Mouse (Mus musculus) retina, embryonic 14.5 days (tissue): ENCODE data around the gene Ndrg3.

ENCODE experiments used
- DNase-seq: peaks from one replicate; pipeline ENCODE4 v3.0.0-alpha.2; 2015; ENCODE audit warnings: low spot score

Gene Ndrg3

DNA sequence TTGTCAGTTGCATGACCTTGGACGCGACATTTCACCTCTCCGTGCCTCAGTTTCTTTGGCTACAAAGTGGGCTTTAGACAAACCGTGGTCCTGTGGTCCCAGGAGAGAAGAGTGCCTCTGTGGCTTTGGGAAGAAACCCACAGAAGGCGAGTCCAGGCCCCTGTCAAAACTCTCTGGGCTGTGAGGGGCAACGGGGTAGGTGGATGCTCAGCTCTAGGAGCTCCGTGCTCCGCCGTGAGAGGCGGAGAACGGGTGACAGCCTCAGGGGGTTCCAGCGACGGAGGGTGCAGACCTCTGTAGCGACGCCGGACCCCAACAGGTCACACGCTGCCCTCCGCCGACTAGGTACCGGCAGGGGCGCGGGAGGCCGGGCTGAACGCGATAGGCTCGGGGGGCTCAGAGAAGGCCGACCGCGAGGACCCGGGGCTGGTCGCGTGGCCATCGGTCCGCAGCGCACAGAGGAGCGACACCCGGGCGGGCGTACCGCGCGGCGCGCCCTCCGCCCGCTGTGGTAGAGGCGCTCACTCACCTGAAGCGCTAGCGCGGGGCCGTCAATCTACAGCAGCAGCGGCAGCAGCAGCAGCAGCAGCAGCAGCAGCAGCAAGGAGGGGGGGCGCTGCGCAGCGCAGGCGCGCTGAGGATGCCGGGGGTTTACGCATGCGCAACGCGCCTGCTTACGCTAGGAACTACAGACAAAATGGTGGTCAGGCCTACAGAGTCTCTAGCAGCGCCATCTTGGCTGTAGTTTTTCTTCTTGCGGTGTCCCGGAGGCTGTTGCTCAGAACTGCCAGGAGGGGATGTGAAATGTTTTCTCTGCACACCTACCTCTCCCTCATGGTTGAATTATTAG is at the start of gene Ndrg3:
Ndrg3 (minus strand) TSS at position 587 of the 850 bp plus-strand sequence.
- peak; percentile 99 for DNase-seq

DNA sequence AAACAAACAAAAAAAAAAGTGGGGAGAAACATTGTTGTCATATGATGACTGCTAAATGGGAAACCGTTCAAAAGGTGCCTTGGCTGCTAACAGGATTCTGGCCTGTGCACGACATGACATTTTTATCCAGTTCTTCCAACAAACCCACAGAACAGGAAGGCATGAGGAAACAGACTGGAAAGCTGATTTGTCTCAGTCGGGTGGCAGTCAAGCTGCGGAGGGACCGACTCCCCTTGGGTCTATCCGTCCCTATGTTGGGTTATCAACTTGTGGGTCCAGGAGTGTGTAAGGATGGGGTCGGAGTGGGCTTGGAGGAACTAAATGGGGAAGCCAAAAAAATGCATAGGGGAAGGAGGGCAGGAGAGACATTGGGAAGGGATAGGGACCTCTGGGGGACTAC is 49.6 kb upstream of the Ndrg3 start:
- no peak for DNase-seq

DNA sequence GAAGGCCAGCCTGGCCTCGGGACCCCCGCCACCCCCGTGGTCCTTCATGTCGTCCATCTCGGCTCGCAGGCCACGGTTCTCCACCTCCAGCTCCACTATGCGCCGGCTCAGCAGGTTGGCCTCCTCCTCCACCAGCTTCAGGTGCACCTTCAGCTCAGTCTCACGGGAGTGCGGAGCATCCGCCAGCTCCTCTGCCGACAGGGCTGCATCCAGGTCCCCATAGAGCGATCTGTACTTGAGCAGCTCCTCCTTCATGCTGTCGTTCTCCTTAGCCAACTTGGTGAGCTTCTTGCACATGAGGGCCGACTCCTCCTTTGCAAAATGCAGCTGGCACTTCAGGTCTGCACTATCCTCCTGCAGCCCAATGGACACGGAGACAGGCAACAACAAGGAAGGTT is 48.8 kb upstream of the Ndrg3 start:
- DNase-seq, result no peak

DNA sequence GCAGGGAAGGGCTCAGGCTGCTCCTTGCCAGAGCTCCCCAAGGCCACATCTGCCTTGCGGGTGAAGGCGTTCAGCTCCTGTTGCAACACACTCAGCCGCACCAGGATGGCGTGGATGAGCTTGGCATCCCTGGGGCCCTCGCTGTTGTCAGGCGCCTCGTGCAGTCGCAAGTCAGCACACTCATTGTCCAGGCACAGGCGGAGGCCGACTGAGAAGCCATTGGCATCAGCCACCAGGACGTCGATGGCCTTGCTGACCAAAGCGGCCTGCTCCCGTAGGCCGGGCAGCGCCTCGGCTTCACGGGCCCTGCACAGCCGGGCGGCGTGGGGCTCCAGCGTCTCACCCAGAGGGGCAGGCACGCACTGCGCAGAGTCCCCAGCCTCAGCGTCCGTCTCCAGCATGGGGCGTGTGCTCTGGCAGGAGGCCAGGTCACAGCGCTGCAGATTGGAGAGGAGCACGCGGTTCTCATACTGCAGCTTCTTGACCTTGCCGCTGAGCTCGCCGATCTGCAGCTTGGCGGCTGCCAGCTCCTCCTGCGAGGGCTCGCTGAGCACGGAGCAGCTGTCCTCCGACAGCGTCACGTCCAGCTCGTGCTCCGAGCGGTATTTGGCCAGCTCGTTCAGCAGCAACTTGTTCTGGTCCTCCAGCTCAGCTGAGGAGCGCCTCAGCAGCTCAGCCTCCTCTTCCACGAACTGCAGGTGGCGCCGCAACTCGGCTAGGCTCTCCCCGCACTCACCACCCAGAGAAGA is 48.2 kb upstream of the Ndrg3 start:
- no peak for DNase-seq

DNA sequence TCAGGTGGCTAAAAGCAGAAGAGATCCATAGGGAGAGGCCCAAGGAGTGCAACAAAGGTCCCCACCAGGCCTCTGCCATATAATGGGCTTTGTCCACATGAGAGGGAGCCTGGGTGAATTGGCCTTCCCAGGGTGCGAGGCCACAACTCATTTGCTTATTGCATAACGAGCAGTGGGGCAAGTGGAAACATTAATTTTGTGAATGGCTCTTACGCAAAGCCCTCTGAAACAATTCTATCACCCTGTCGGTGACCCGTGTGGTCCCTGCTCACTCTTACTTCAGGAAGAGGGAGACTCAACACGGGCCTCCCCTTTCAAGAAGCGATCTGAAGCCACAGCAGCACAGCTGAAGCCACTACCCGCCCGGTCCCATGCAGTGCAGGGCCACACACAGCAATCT is 45.4 kb upstream of the Ndrg3 start:
- no peak for DNase-seq

DNA sequence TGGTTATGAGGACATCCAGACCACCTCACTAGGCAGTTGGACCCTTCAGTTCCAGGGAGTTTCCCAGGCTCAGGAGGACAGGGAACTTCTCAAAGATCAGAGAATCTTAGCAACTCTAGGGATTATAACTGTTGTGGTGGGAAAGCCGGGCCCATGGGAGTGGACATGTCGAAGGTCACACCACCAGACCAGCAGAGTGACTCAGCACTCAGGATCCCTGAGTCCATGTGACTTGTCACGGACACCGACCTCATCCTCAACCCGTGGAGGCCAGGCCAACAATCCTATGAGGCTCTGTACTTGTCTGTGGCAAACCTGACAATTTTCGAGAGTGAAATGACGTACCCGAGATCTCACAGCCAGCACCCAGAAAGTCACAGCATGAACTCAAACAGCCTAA is 44.5 kb upstream of the Ndrg3 start:
- DNase-seq, result no peak

DNA sequence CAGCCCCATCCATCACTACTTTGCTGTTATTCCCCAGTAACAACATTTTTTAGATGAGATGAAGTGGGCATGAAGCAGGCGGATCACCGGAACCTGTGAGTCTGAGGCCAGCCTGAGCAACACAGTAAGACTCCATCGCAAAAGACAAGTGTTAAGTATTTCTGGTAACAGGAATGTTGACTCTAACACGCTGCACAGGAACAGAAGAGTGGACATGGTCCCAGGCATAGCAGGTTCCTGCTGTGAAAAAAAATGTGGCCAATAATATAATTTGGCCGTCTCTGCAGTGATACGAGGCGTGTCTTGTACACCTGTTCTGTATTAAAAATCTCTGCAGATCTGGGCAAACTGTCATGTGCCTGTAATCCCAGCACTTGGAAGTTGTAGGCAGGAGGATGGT is 43.5 kb upstream of the Ndrg3 start:
- no peak for DNase-seq

DNA sequence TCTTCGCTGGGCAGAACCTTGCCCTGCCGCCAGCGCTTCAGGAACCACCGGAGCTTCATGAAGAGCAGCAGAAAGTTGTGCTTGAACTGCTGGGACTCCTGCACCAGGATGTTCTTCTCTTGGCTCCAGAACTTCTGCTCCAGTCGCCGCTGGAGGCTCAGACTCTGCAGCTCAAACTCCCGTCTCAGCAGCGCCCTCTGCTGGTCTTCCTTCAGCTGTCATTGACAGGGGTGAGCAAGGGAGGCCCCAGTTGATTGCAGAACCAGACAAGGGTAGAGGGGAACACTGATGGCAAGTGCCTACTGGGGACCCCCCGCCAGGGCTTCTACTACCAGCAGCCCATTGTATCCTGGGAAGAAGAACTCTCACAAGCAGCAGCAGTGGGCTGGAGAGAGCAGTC is 38.9 kb upstream of the Ndrg3 start:
- DNase-seq, result peak; percentile 92

DNA sequence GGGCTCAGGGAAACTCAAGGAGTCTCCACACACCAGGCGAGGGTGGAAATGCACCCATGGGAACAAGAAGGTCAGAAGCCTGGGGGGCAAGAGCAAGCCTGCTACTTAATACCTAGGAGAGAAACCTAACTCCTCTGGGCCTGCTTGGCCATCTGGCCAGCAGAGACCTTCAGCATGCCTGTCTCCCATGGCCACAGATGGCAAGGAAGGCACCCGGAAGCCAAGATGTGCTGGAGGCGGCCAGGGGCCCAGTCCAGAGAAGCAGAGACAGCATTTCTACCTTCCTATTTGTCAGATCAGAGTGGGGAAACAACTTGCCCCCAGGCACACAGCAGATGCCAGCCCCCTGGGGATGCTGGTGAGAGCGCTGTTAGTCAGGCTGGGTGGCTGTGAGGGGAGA is 36.4 kb upstream of the Ndrg3 start:
- no peak for DNase-seq

DNA sequence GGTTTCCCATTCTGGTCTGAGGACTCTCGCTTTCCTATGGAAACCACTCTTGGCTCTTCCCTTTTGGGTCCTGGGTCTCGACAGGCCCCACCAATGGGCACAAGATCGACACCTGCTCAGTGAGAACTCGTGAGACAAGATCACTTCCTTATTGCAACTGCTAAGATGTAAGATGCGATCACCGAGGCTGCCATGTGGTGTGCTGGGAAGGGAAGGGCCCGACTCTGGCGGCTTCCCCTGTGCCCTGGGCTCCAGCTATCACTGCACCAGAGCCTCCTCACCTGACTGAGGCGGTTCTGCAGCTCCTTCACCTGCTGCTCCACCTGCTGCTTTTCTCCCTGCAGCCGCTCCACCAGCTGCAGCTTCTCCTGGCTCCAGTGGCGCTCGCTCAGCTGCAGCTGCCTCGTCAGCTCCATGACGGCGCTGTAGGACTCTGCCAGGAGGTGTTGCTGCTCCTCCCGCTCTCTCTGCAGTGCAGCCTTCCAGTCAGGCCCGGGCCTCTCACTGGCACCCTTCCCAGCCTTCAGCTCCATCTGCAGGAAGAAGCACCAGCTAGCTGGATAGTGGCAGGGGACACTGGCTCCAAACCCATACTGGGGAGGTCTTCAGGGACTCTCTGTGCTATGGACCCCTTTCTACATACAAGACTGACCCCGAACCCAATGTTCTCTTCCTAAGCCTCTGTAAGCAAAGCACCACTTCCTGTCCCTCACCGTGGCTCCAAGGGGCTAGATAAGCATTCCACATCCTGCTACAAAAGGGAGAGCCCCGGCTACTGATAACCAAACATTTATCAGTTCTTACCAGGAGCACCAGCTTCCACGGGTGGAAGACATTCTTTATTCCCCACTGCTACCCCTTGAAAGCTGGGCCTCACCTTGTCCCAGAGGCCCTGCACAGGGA is 35.5 kb upstream of the Ndrg3 start:
- no peak for DNase-seq

DNA sequence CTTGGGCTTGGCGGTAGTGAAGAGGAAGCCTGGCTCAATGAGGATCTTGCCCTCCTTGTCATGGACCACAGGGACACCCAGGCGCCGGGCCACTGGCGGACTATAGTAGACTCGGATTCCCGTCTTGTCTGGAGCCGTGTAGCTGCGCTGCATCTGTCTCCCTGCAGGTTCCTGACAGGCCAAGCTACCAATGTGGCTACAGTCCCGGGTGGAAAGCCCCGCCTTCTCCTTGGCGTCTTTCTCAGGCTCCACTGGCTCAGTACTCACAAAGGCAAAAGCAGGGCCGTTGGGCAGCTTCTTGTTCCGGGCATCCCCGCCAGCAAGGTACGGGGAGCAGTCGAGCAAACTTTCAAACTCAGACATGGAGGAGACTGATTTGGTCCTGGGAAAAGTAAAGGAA is 29.3 kb upstream of the Ndrg3 start:
- no peak for DNase-seq

DNA sequence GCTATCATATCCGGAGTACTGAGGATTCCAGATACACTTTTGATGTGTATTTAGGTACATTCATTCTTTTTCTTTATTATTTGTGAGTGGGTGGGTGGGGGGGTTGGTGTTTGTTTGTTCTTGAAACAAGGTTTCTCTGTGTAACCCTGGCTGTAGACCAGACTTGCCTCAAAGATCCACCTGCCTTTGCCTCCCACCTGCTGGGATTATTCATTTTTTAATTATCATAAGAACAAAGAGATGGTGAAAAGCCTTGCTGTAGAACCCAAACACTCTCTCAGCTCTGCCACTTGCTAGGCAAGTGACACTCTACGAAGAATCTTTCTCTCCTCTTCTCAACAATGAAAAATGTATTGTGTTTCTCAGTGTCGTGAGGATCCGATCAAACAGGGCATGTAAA is 27.4 kb upstream of the Ndrg3 start:
- no peak for DNase-seq

DNA sequence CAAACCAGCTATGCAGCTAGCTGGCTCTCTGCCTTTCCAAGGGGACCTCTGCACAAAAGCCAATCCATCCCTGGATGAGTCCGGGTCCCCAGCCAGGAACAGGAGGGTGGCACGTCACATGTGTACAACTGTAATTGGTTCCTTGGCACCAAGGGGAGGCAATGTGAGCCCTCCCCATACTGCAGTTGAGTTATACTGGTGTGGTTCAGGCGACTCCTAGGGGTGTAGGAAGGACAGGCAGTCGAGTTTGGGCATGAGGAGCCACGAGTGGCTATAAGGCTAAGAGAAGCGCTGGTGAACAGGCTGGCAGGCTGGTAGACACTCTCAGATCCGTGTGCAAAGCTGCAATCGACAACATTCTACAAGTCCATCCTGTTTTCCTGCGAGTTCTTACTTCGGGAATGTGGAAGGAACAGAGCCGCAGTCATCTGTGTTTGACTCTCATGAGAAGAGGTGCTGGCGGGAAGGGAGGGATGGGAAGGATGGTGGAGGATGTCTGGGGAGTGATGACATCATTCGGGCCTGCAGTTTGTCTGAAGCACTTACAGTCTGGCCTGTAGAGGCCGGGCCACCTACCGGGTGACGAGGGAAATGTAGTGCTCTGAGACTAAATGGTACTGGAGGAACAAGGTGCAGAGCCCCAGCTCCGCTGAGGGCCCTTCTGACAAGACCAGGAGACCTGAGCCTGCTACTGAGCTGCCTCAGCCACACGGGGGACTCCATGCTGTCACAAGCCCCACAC is 24.8 kb upstream of the Ndrg3 start:
- DNase-seq, result no peak

DNA sequence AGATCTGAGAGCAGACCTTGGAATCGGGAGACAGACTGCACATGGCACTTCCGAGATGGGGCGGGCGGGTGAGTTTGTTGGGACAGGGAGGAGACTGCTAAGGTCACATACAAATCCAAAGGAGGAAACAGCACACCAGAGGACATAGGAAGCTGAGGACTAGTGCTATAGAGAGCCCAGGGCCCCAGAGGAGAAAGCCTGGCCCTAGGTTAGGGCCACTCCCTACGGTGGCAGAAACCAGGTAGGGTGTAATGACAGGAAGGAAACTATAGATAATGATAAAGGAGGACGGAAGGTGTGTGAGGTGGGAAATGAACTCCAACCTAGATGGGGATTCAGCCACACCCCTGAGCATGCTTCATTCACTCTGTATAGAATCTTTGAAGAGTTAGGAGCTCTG is 20.5 kb upstream of the Ndrg3 start:
- no peak for DNase-seq

DNA sequence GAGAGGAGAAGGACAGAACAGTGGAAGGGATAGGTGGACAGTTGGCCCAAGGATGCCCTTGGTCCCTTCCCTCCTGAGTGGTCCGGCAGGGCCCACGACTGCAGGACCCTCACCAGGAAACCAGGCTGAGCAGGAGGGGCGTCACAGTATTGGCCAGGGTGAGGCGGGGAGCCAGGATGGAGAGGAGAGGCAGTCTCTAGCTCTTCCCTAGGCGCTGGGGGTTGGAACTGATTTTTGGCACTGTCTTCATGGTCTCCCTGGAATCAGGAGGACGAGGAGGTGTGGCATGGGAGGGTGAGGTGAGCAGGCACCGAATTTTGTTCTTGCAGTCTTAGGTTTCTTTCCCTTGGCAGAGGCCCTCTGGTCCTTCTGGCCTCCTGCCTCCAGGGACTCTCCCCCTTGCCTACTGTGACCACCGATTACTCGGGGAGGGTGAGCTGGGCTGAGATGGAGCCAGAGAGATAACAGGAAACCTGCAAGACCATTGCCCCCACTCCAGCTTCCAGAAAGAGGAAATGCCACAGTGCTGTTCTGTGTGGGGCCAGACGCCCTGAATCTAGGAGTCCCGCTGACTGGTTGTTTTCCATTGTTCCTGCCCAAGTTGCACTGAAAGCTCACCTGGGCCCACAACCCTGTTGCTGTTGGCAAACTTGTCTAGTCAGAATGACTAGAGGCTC is 18.9 kb upstream of the Ndrg3 start:
- no peak for DNase-seq

DNA sequence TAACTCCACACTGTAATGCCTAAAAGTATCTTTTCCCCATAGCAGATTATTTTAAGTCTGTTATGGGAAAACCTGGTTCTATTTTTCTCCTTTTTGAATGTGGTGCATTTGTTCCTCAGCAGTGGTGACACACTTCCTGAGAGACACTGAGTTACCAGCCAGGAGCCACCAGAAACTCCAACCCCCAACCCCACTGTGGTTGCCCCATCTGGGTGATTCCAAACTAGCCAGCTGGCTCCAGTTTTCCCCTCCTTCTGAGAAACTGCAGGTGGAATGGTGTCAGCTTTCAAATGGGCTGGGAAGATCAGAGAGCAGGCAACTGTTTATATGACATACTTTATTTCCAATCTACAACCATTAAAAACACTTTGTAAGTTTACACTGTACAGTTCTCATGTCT is 18.3 kb upstream of the Ndrg3 start:
- no peak for DNase-seq

DNA sequence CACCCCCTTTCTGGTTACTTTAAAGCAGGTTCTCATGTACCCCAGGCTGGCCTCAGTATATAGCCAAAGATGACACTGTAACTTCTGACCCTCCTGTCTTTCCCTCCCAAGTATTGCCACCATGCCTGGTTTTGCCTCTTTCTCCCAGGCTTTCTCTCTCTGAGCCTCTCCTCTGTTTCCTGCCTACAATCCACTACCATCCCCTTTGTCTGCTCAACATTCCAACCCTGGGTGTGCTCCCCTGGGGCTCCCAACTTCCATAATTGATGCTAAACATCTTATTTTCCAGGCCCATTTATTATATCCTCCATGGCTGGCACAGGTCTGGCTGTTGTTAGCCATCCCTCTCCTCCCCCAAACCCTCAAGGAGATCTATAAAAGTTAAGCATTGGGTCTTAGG is 16.7 kb upstream of the Ndrg3 start:
- no peak for DNase-seq

DNA sequence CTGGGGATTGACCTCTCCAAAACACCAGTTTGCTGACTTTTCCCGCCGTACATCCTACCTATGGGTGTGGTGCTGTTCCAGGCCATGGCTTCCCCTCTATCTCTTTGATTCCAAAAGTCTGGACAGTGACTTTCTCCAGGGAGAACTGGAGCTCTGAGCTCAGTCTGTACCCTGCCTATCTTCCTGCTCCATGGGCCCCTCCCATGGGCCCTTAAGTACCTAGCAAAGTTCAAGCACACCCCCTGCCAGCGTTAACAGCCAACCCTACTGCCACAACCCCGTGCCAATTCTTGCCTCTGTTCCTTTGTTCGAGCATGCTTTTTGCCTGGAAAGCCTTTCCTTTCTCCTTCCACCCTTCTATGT is 15.4 kb upstream of the Ndrg3 start:
- DNase-seq, result no peak

DNA sequence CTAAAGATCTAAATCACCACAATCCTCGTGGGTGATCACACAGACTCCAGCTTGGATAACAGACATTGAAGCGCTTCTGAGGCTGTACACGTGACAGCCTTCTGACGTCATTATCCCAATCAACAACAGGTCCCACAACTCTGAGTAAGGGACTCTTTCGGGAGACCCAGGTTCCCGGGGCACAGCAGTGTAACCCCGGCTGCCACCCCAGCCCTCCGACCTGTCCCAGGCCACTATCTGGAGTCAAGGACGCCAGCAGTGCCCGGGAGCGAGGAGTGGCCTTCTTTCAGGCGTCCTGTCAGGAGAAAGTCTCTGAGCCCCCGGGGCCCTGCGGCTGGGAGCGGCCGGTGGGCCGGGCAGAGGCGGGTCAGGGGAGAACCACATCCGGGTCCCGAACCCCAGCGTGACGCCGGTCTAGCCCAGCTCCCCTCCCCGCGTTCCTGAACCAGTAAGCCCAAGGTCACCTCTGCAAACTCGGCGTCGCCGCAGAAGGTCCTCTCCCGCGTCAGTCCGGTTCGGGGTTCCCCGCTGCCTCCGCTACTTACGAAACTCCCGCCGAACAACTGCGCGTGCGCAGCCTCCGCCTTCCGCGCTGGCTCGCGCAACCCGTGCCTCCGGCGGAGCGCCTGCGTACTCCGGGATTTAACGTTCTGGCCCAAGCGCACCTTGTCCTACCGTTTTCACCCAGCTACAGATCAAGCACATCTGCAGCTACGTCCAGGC is 14.8 kb upstream of the Ndrg3 start, which contains the start of gene Dsn1:
Dsn1 (minus strand) TSS at position 644 of the 723 bp plus-strand sequence.
- DNase-seq, result peak; percentile 88

DNA sequence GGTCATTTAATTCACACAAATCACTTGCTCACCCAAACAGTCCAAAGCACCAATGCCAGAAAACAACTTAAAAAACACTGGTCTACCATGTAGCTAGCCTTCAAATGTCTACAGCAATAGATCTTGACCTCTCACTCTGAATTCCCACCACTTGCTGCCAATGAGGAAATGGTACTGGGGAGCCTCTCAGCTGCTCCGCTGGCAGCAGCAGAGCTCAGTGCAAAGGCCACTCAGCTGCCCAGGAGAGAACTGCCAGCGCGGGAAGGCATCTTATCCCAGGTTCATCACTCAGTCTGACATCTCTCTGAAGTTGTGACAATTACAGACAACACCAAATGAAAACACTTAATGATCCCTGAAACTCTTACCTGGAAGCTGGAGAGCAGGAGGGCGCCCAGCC is 10.5 kb upstream of the Ndrg3 start:
- DNase-seq, result no peak

DNA sequence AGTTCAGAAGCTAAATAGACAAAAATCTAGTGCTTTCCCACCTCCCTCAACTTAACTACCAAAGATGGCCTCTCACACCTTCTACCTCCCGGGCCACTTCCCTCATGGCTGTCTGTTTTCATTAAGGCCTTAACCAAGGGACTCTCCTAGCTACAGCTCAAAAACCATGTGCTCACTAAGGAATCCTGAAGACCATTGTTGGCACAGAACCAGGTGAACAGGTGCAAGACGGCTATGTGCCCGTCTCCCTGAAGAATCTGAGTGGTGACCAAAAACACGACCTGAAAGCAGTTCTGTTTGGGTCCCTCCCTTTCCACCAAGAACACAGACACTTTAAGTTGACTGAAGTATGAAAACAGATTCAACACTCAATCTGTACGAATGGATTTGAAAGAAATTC is 6.4 kb upstream of the Ndrg3 start:
- DNase-seq, result no peak
